Mouse (Mus musculus) ES-E14 (cell line): ENCODE measurements around the gene Btbd2. TPM values are rescaled to one million over a fixed set of nuclear protein-coding genes. Genes with fewer than 3 reads are reported as not detected.

Source experiments
- DNase-seq: peaks from one replicate; pipeline ENCODE4 v3.0.0-alpha.2; 2013; ENCODE audit warnings: low read depth, low spot score
- H3K27ac ChIP-seq: 2 replicates; pipeline ENCODE4 v1.5.1; 2012; ENCODE audit warnings: low read depth, mild to moderate bottlenecking, low read length, moderate library complexity, mixed read lengths; ENCODE audit not compliant: poor library complexity, insufficient read depth, severe bottlenecking
- H3K36me3 ChIP-seq: 2 replicates; pipeline ENCODE4 v1.6.1; 2012; ENCODE audit warnings: mild to moderate bottlenecking, low read length, moderate library complexity, mixed read lengths; ENCODE audit not compliant: control insufficient read depth, poor library complexity, insufficient read depth, severe bottlenecking
- H3K4me1 ChIP-seq, 2 experiments: fragments of 150-350 bp in 1 of 2; sonication (generic) in 1 of 2; 2 replicates each; pipeline ENCODE4 v1.6.1; 2012; ENCODE audit warnings: low read length in 2 of 2, mild to moderate bottlenecking in 1 of 2, mixed read lengths in 1 of 2; ENCODE audit not compliant: control insufficient read depth in 2 of 2, insufficient read depth in 2 of 2, poor library complexity in 1 of 2
- H3K4me3 ChIP-seq, 2 experiments: fragments of 150-350 bp in 1 of 2; sonication (generic) in 1 of 2; 2 replicates each; pipeline ENCODE4 v1.5.1; 2012; ENCODE audit warnings: low read length in 2 of 2, low read depth in 1 of 2, mild to moderate bottlenecking in 1 of 2, mixed read lengths in 1 of 2; ENCODE audit not compliant: insufficient read depth in 1 of 2, poor library complexity in 1 of 2, severe bottlenecking in 1 of 2
- H3K9ac ChIP-seq: 2 replicates; pipeline ENCODE4 v1.6.1; 2012; ENCODE audit warnings: low read depth, mild to moderate bottlenecking, low read length, mixed read lengths; ENCODE audit not compliant: poor library complexity, insufficient read depth, severe bottlenecking
- H3K9me3 ChIP-seq: fragments of 150-350 bp; sonication (generic); 2 replicates; pipeline ENCODE4 v1.6.1; 2012; ENCODE audit warnings: low read depth, mild to moderate bottlenecking, low read length; ENCODE audit not compliant: control insufficient read depth, insufficient read depth
- CHD2 ChIP-seq: IDR thresholded peaks from 2 replicates; pipeline ENCODE4 v1.6.1; 2014; ENCODE audit warnings: mild to moderate bottlenecking, low read depth, low read length, inconsistent platforms
- HCFC1 ChIP-seq: IDR thresholded peaks from 2 replicates; pipeline ENCODE4 v1.6.1; 2012; ENCODE audit warnings: low read length, inconsistent platforms, borderline replicate concordance; ENCODE audit not compliant: insufficient read depth
- MAFK ChIP-seq: IDR thresholded peaks from 2 replicates; pipeline ENCODE4 v1.6.1; 2014; ENCODE audit warnings: mild to moderate bottlenecking, low read depth, low read length, inconsistent platforms; ENCODE audit not compliant: insufficient read depth
- ZC3H11A ChIP-seq: IDR thresholded peaks from 2 replicates; pipeline ENCODE4 v1.6.1; 2012; ENCODE audit warnings: low read depth, mild to moderate bottlenecking, inconsistent platforms, low read length, borderline replicate concordance
- ZNF384 ChIP-seq: IDR thresholded peaks from 2 replicates; pipeline ENCODE4 v1.6.1; 2012; ENCODE audit warnings: low read depth, low read length, inconsistent platforms
- in situ Hi-C, 2 experiments: fragments of 600-800 bp; cut with MboI; formaldehyde crosslinking; loops; one replicate each; pipeline ENCODE4 v1.15.1; 2025; ENCODE audit warnings: low sequenced_read_pairs in 2 of 2, inconsistent platforms in 1 of 2; ENCODE audit not compliant: unreplicated experiment in 2 of 2
- total RNA-seq: library from RNA; depleted of rRNA; stranded (reverse); fragments of 300-350 nt; gene quantifications from 2 replicates; pipeline ENCODE4 v1.2.3, GENCODE M21; 2012; rRNA removed

Btbd2 gene
- 45.7 and 64.7 TPM in 2 replicates for total RNA-seq

- H3K9me3 ChIP-seq, result no peaks in the 10 kb centered on the region
- in situ Hi-C loops, result no loop called here
- H3K4me1 ChIP-seq, result peaks cover 2 to 22% of the 10 kb centered on the region in 2 experiments
- peak within 1 kb of the TSS; percentile 77 for H3K9ac ChIP-seq
- peak within 1 kb of the TSS; percentile 83 for H3K27ac ChIP-seq
- H3K36me3 ChIP-seq, result no peaks in the 10 kb centered on the region; the same call in 1 of the 2 replicates
- peak; percentile 62 for DNase-seq
- H3K4me3 ChIP-seq, result peak within 1 kb of the TSS; percentile 78 to 93
- no peak for TF ChIP-seq ZC3H11A
- no peak for TF ChIP-seq MAFK
- TF ChIP-seq HCFC1, result no peak
- no peak for TF ChIP-seq ZNF384
- TF ChIP-seq CHD2, result no peak
Observed at GRCm38 (mm10) chr10:80656863-80657623, at the start of gene Btbd2. TSS of gene Btbd2 (minus strand) at chr10:80657071.

GRCm38 (mm10) chr10:80705479-80705878 is 48.6 kb upstream of the Btbd2 start:
- Histone ChIP-seq H3K9me3 (no peaks in the 10 kb centered on the region), H3K4me3 (no peak overlapping the region), H3K36me3 (peaks cover 42% of the 10 kb centered on the region), H3K9ac (no peak overlapping the region), H3K4me1 (peaks cover 2 to 3% of the 10 kb centered on the region in 2 experiments; a peak in 1 of 4 replicates), H3K27ac (no peak overlapping the region)
- DNase-seq, result no peak
- in situ Hi-C loops, result no loop called here
- TF ChIP-seq MAFK (no peak), CHD2 (no peak), ZC3H11A (no peak), ZNF384 (no peak), HCFC1 (no peak)

GRCm38 (mm10) chr10:80705033-80705432 is 48.2 kb upstream of the Btbd2 start:
- TF ChIP-seq MAFK, result no peak
- no peak for TF ChIP-seq HCFC1
- no peak for TF ChIP-seq CHD2
- no peak for TF ChIP-seq ZC3H11A
- TF ChIP-seq ZNF384, result no peak
- H3K9me3 ChIP-seq, result no peaks in the 10 kb centered on the region
- H3K4me3 ChIP-seq, result no peak overlapping the region
- no peak overlapping the region for H3K27ac ChIP-seq
- no peak for DNase-seq
- H3K9ac ChIP-seq, result no peak overlapping the region
- H3K4me1 ChIP-seq, result peaks cover 3% of the 10 kb centered on the region in 2 experiments; a peak in 1 of 4 replicates
- in situ Hi-C loops, result no loop called here
- H3K36me3 ChIP-seq, result peaks cover 38% of the 10 kb centered on the region

GRCm38 (mm10) chr10:80704418-80704817 is 47.5 kb upstream of the Btbd2 start:
- in situ Hi-C loops, result no loop called here
- no peak for DNase-seq
- peaks cover 3 to 4% of the 10 kb centered on the region in 2 experiments; a peak in 1 of 4 replicates for H3K4me1 ChIP-seq
- no peak for TF ChIP-seq ZC3H11A
- TF ChIP-seq HCFC1, result no peak
- no peak for TF ChIP-seq ZNF384
- TF ChIP-seq MAFK, result no peak
- TF ChIP-seq CHD2, result no peak
- H3K9me3 ChIP-seq, result no peaks in the 10 kb centered on the region
- no peak overlapping the region for H3K4me3 ChIP-seq
- H3K36me3 ChIP-seq, result peaks cover 32% of the 10 kb centered on the region
- H3K27ac ChIP-seq, result no peak overlapping the region
- H3K9ac ChIP-seq, result no peak overlapping the region
